Mouse (Mus musculus) layer of hippocampus, postnatal 36 days (tissue): ENCODE data around the gene Scrt2. TPM values are rescaled to one million over a fixed set of nuclear protein-coding genes. Genes with fewer than 3 reads are reported as not detected.

Experiments
- DNase-seq, 2 experiments: peaks; one replicate each; pipeline ENCODE4 v3.0.0; 2022
- total RNA-seq, 2 experiments: library from RNA; stranded (reverse); gene quantifications; 2 replicates each; pipeline ENCODE4 v1.2.3; 2021

Scrt2 gene
- total RNA-seq, 2 experiments from 2014 or later = 25.1 to 27.1 TPM

GRCm38 (mm10) chr2:152082456-152083285 lies 1.3 kb downstream of the Scrt2 start:
- peak in 1 of 2 experiments; percentile 20 for DNase-seq

- peak in 1 of 2 experiments; percentile 14 for DNase-seq
Measured at GRCm38 (mm10) chr2:152083411-152083810, 2.1 kb downstream of the Scrt2 start.

DNA sequence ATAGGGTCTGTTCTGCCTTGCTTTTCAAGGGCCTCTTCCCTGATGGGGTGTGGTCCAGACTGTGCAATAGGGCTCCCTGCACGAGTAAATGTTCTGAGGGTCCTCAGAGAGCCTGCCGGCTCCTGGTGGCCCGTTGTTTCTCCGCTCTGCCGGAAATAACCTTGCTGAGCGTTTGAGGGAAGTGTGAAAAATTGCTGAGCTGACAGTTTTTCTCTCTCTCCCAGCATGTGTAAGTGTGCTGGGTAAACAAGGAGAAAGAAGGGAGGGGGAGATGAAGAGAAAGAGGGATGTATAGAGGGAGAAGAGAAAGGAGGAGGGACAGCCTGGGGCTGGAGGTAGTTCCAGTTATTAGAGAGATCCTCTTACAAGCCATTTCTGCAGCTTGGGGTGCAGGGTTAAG lies 3.0 kb downstream of the Scrt2 start:
- peak in 1 of 2 experiments; percentile 1 for DNase-seq

DNA sequence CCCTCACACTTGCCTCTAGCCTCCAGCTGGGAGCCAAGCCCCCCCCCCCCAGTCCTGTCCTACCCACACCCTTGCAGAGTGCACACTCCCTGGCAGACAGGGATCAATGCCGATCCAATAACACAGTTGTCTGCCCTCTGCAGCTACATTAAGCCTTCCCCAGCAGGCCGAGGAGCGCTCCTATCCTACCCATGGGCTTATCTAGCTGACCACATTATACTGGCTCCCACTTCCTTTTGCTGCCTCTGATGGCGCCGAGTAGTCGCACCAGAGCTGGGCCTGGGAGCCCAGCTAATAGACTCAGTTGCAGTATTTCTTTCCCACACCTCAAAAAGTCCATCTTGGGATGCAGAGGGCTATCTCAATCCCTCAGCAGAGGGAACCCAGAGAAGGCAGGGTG lies 4.1 kb downstream of the Scrt2 start:
- no peak for DNase-seq

DNA sequence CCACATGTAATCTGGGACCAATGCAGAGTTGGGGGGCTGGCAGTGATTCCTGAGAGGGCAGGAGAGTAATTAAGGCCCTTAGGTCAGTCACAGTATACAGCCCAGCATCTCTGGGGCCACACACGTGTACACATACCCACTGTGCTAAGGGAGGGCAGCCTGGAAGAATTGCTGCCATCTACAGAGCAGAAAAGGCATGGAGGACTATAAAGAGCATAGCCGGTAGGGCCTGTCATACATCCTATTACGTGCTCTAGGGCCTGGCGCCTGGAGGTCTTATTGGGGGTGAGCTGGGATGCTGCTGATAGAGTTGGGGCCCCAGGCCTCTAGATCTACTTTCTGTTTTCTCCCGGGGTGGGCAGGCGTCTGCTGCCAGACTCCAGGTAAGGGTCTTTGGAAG lies 5.1 kb downstream of the Scrt2 start:
- no peak for DNase-seq

- no peak for DNase-seq
Measured at GRCm38 (mm10) chr2:152087111-152087510, 5.8 kb downstream of the Scrt2 start.

- no peak for DNase-seq
Measured at GRCm38 (mm10) chr2:152089078-152089477, 7.7 kb downstream of the Scrt2 start.

GRCm38 (mm10) chr2:152089581-152089980 lies 8.3 kb downstream of the Scrt2 start:
- no peak for DNase-seq

DNA sequence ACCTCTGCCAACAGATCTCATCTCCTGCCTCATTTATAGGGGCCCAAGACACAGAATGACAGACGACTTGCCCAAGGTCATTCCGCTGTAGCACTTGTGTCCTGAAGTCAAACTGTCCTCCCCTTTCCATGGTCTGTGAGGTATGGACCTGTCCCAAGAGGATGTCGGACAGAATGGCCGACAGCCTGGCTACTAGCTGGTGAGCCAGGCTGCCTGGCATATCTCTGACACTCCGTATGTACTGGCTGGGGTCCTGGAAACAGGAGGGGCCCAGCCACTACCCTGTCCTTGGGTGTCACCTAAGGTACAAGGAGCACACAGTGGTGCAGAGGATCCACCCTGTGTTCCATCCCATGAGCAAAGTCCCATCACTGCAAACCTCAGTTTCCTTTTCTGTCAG lies 9.2 kb downstream of the Scrt2 start:
- no peak for DNase-seq

DNA sequence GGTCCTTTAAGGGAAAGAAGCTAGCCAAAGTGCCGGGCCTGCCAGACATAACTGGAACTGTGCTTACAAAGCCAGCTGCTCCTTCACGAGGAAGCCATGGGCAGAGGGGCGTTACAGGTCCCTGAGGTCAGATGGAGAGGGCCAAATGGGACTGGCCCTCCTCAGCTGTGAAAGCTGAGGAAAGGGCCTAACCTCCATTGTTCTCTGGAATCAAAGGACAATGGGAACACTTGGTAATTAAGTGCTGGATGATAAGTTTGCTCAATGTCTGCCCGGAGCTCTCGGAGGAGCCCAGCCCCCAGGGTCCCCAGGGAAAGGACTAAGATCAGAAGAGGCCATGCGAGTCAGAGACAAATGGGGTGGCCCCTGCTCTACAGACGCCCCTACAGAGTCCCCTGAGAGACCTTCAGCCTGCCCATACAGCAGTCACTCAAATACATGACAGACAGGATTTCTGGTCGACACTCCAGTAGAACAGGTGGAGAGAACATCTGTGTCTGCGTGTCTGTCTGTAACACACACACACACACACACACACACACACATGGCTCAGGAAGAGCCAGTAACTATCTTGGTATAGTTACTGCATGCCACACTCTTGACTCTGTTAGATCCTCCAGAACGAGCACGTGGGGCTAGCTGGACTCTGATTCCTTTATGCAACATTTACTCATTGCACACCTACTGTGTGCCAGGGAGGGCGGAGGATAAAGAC lies 10.2 kb downstream of the Scrt2 start:
- DNase-seq = no peak

- DNase-seq = no peak
Measured at GRCm38 (mm10) chr2:152092927-152093326, 11.6 kb downstream of the Scrt2 start.

DNA sequence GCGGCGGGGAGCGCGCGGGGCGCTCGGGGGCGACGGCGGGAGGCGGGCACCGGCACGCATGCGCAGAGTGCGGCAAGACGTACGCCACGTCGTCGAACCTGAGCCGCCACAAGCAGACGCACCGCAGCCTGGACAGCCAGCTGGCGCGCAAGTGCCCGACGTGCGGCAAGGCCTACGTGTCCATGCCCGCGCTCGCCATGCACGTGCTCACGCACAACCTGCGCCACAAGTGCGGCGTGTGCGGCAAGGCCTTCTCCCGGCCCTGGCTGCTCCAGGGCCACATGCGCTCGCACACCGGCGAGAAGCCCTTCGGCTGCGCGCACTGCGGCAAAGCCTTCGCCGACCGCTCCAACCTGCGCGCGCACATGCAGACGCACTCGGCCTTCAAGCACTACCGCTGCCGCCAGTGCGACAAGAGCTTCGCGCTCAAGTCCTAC lies 12.0 kb downstream of the Scrt2 start:
- DNase-seq = peak in 1 of 2 experiments; percentile 48

- DNase-seq = no peak
Measured at GRCm38 (mm10) chr2:152094856-152095545, 13.7 kb downstream of the Scrt2 start.

DNA sequence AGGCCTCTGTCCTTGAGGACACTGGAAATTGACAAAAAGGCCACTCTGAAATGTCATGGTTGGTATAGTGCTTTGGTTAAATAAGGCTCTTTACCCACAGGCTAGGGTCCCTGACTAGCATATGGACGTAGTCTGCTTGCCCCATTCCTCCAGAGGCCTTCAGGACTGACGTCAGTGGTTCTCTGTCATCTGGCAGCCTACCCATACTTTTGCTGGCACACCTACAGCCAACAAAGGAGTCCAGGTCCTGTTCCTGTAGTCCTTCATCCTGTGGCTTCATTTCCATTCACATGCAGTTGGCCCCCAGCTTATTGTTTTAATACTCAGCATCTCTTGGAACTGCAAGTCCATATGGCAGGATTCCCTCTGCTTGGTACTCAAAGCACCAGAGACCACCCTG lies 15.6 kb downstream of the Scrt2 start:
- no peak for DNase-seq

- no peak for DNase-seq
Measured at GRCm38 (mm10) chr2:152097916-152098315, 16.6 kb downstream of the Scrt2 start.

DNA sequence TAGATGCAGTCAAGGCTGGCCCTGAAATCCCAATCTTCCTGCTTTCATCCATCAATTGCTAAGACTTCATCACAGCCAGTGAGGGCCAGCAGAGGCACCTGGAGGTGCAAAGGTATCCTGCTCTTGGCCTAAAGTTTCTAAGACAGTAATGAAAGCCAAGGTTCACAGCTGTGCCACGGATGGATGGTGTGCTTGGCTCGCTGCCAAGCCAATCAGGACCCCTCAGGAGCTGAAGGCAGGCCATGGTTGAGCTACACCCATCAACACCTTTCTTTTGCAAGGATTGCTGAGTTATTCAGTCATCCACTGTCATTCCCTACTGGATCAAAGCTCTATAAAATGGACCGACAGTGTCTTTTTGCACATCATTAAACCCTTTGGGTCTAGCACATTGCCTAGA lies 18.2 kb downstream of the Scrt2 start:
- no peak for DNase-seq

GRCm38 (mm10) chr2:152101761-152102160 lies 20.4 kb downstream of the Scrt2 start:
- peak in 1 of 2 experiments; percentile 52 for DNase-seq

GRCm38 (mm10) chr2:152102369-152102768 lies 21.0 kb downstream of the Scrt2 start:
- peak; percentile 37 to 45 for DNase-seq

- peak in 1 of 2 experiments; percentile 5 for DNase-seq
Measured at GRCm38 (mm10) chr2:152104711-152105317, 23.5 kb downstream of the Scrt2 start.

- peak; percentile 79 to 80 for DNase-seq
Measured at GRCm38 (mm10) chr2:152105318-152106224, 24.2 kb downstream of the Scrt2 start, which contains the start of gene Srxn1. Gene Srxn1 (plus strand): TSS chr2:152105516.

- no peak for DNase-seq
Measured at GRCm38 (mm10) chr2:152106225-152106595, 24.9 kb downstream of the Scrt2 start.
